Mouse (Mus musculus) E14TG2a.4 (cell line): Measurements from ENCODE around the gene Foxn2.

Experiments
- CTCF ChIP-seq: conservative IDR thresholded peaks from 2 replicates; pipeline ENCODE4 v1.5.1; 2014; ENCODE audit warnings: low read length
- NANOG ChIP-seq: IDR thresholded peaks from 2 replicates; pipeline ENCODE4 v1.6.1; 2014; ENCODE audit warnings: borderline replicate concordance, low read length, mixed read lengths
- POU5F1 ChIP-seq: IDR thresholded peaks from 2 replicates; pipeline ENCODE4 v1.6.1; 2014; ENCODE audit warnings: low read length, borderline replicate concordance

GRCm38 (mm10) chr17:88530667-88531066, 90.2 kb downstream of the Foxn2 start:
- no peak for TF ChIP-seq CTCF
- no peak for TF ChIP-seq POU5F1
- no peak for TF ChIP-seq NANOG
